Mouse (Mus musculus) hindbrain, embryonic 10.5 days (tissue): ENCODE measurements around the gene Rad9b. TPM values are rescaled to one million over a fixed set of nuclear protein-coding genes. Genes with fewer than 3 reads are reported as not detected.
"Not testable (repeated sequence)": the region's sequence is repeated elsewhere in the genome, so short reads cannot be mapped to it uniquely, and the experiment has no call there.

Experiments
- DNase-seq: peaks from one replicate; pipeline ENCODE4 v3.0.0-alpha.2; 2017; ENCODE audit warnings: low spot score
- H3K27ac ChIP-seq: fragments of 300-500 bp; sonication (generic); 2 replicates; pipeline ENCODE4 v1.5.1; 2016; ENCODE audit warnings: mild to moderate bottlenecking, moderate library complexity
- H3K27me3 ChIP-seq: fragments of 300-500 bp; sonication (generic); 2 replicates; pipeline ENCODE4 v1.6.1; 2016; ENCODE audit warnings: mild to moderate bottlenecking; ENCODE audit not compliant: poor library complexity, insufficient read depth, severe bottlenecking
- H3K36me3 ChIP-seq: fragments of 300-500 bp; sonication (generic); 2 replicates; pipeline ENCODE4 v1.6.1; 2016; ENCODE audit warnings: mild to moderate bottlenecking, moderate library complexity
- H3K4me1 ChIP-seq: fragments of 300-500 bp; sonication (generic); replicated peaks from 2 replicates; pipeline ENCODE4 v1.6.1; 2016; ENCODE audit warnings: mild to moderate bottlenecking
- H3K4me3 ChIP-seq: fragments of 300-500 bp; sonication (generic); 2 replicates; pipeline ENCODE4 v1.5.1; 2016; ENCODE audit warnings: mild to moderate bottlenecking, moderate library complexity
- H3K9me3 ChIP-seq: fragments of 300-500 bp; sonication (generic); 2 replicates; pipeline ENCODE4 v1.6.1; 2016; ENCODE audit warnings: mild to moderate bottlenecking, moderate library complexity
- WGBS: fragments of 180-500 bp; shearing (Covaris S2); methylation state at CpG from one replicate; pipeline ENCODE4 v1.1.7; 2016; 5-methylcytosine and 5-hydroxymethylcytosine counted together
- polyA plus RNA-seq: library from polyadenylated mRNA; unstranded; fragments of >200 nt; fragmentation: Nextera tagmentation; extraction: Ambion mirVana; gene quantifications from 2 replicates; pipeline ENCODE4 v1.2.1, GENCODE M21; 2016

The Rad9b gene
- polyA plus RNA-seq, 1 experiment from 2014 or later = 8.1 TPM

- Histone ChIP-seq H3K36me3 (no peaks in the 10 kb centered on the region), H3K27me3 (no peaks in the 10 kb centered on the region), H3K27ac (no peak overlapping the region), H3K4me3 (no peak overlapping the region), H3K4me1 (no peaks in the 10 kb centered on the region), H3K9me3 (peaks cover 6% of the 10 kb centered on the region; the same call in 1 of the 2 replicates)
- 64% methylated on average over 7 of the region's 7 CpGs for WGBS
- no peak for DNase-seq
These were observed 10.3 kb downstream of the Rad9b start for GRCm38 (mm10) chr5:122343768-122344167.

- Histone ChIP-seq H3K9me3 (peaks cover 6% of the 10 kb centered on the region; the same call in 1 of the 2 replicates), H3K4me1 (no peaks in the 10 kb centered on the region), H3K27me3 (no peaks in the 10 kb centered on the region), H3K36me3 (no peaks in the 10 kb centered on the region), H3K27ac (no peak overlapping the region), H3K4me3 (no peak overlapping the region)
- DNase-seq = no peak
- WGBS = 86% methylated on average over 1 of the region's 1 CpGs
These were observed 11.2 kb downstream of the Rad9b start for GRCm38 (mm10) chr5:122342874-122343273.

- Histone ChIP-seq H3K9me3 (no peaks in the 10 kb centered on the region), H3K27me3 (no peaks in the 10 kb centered on the region), H3K36me3 (no peaks in the 10 kb centered on the region), H3K27ac (no peak overlapping the region), H3K4me3 (no peak overlapping the region), H3K4me1 (no peaks in the 10 kb centered on the region)
- 92% methylated on average over 7 of the region's 7 CpGs for WGBS
- DNase-seq = no peak
These were observed 17.3 kb downstream of the Rad9b start for GRCm38 (mm10) chr5:122336554-122337294.

GRCm38 (mm10) chr5:122334682-122335081, 19.4 kb downstream of the Rad9b start:
- Histone ChIP-seq H3K4me3 (no peak overlapping the region), H3K9me3 (no peaks in the 10 kb centered on the region), H3K27ac (no peak overlapping the region), H3K36me3 (no peaks in the 10 kb centered on the region), H3K27me3 (no peaks in the 10 kb centered on the region), H3K4me1 (no peaks in the 10 kb centered on the region)
- DNase-seq = no peak
- 75% methylated on average over 3 of the region's 3 CpGs for WGBS

- Histone ChIP-seq H3K9me3 (no peaks in the 10 kb centered on the region), H3K36me3 (peaks cover 29% of the 10 kb centered on the region), H3K4me3 (no peak overlapping the region), H3K4me1 (no peaks in the 10 kb centered on the region), H3K27ac (no peak overlapping the region), H3K27me3 (no peaks in the 10 kb centered on the region)
- 95% methylated on average over 4 of the region's 4 CpGs for WGBS
- no peak for DNase-seq
These were observed 23.8 kb downstream of the Rad9b start for GRCm38 (mm10) chr5:122330269-122330668.

GRCm38 (mm10) chr5:122327283-122327682, 26.8 kb downstream of the Rad9b start:
- H3K4me3 ChIP-seq = no peak overlapping the region
- no peaks in the 10 kb centered on the region for H3K4me1 ChIP-seq
- 95% methylated on average over 3 of the region's 3 CpGs for WGBS
- no peak overlapping the region for H3K27ac ChIP-seq
- peaks cover 42% of the 10 kb centered on the region for H3K36me3 ChIP-seq
- DNase-seq = no peak
- H3K9me3 ChIP-seq = no peaks in the 10 kb centered on the region
- H3K27me3 ChIP-seq = no peaks in the 10 kb centered on the region

GRCm38 (mm10) chr5:122325477-122325876, 28.6 kb downstream of the Rad9b start:
- WGBS = 88% methylated on average over 8 of the region's 8 CpGs
- Histone ChIP-seq H3K36me3 (peaks cover 60% of the 10 kb centered on the region), H3K27me3 (no peaks in the 10 kb centered on the region), H3K27ac (no peak overlapping the region), H3K4me1 (no peaks in the 10 kb centered on the region), H3K9me3 (no peaks in the 10 kb centered on the region), H3K4me3 (no peak overlapping the region)
- DNase-seq = no peak

GRCm38 (mm10) chr5:122324608-122325431, 29.2 kb downstream of the Rad9b start:
- Histone ChIP-seq H3K36me3 (peaks cover 67% of the 10 kb centered on the region), H3K27me3 (no peaks in the 10 kb centered on the region), H3K9me3 (no peaks in the 10 kb centered on the region), H3K4me1 (no peaks in the 10 kb centered on the region), H3K4me3 (no peak overlapping the region), H3K27ac (no peak overlapping the region)
- 92% methylated on average over 23 of the region's 23 CpGs for WGBS
- DNase-seq = no peak

- 72% methylated on average over 8 of the region's 8 CpGs for WGBS
- H3K9me3 ChIP-seq = no peaks in the 10 kb centered on the region
- H3K27me3 ChIP-seq = no peaks in the 10 kb centered on the region
- no peak for DNase-seq
- peaks cover 75% of the 10 kb centered on the region for H3K36me3 ChIP-seq
- no peak overlapping the region for H3K4me3 ChIP-seq
- H3K27ac ChIP-seq = no peak overlapping the region
- H3K4me1 ChIP-seq = no peaks in the 10 kb centered on the region
These were observed 30.5 kb downstream of the Rad9b start for GRCm38 (mm10) chr5:122323523-122323922.

- Histone ChIP-seq H3K27me3 (no peaks in the 10 kb centered on the region), H3K4me1 (no peaks in the 10 kb centered on the region), H3K4me3 (no peak overlapping the region), H3K36me3 (peaks cover 81% of the 10 kb centered on the region), H3K27ac (no peak overlapping the region), H3K9me3 (no peaks in the 10 kb centered on the region)
- WGBS = 80% methylated on average over 12 of the region's 12 CpGs
- DNase-seq = no peak
These were observed 33.7 kb downstream of the Rad9b start for GRCm38 (mm10) chr5:122320205-122320781.

- Histone ChIP-seq H3K4me1 (no peaks in the 10 kb centered on the region), H3K27ac (no peak overlapping the region), H3K9me3 (no peaks in the 10 kb centered on the region), H3K36me3 (peaks cover 81% of the 10 kb centered on the region), H3K27me3 (no peaks in the 10 kb centered on the region), H3K4me3 (no peak overlapping the region)
- 86% methylated on average over 14 of the region's 14 CpGs for WGBS
- no peak for DNase-seq
These were observed 34.4 kb downstream of the Rad9b start for GRCm38 (mm10) chr5:122319474-122320204.

- H3K36me3 ChIP-seq = peaks cover 82% of the 10 kb centered on the region
- not testable (repeated sequence) for H3K9me3 ChIP-seq, H3K27ac ChIP-seq, DNase-seq, H3K4me1 ChIP-seq, H3K27me3 ChIP-seq, H3K4me3 ChIP-seq
- 75% methylated on average over 3 of the region's 3 CpGs for WGBS
These were observed 35.1 kb downstream of the Rad9b start for GRCm38 (mm10) chr5:122318976-122319375.
